ENCODE assay signal across 23 mouse cellular contexts in the genomic region with DNA sequence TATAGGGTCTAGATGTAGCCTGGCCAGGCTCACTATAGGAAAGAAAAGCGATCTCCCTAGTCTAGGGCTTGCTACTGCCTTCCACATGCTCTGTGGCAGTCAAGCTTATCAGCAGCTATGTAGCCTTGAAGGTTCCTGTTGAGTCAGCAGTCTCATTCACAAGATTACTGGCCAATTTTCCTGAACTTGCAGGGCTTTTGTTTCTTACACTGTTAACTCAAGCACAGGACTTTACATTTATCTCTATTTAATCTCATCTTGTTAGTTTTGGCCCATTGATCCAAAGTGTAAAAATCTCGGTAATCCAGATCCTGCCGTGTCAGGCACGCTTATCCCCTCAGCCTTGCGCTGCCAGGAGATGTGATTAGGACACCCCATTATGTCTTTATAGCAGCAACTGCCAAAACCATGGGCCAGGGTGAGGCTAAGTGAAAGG.
DNase-seq lines count a peak whose midpoint lies in the region; ATAC-seq and TF ChIP-seq lines count a peak whose summit lies in the region.
"Had no signal": no experiment of that assay in that cellular context is flagged by ENCODE, and none has a peak within 500 bp of the region (broad histone marks: within the 10 kb centered on the region; RNA-seq: fewer than 3 reads in every experiment).

No protein-coding gene starts in this region.

- no peaks in the 10 kb centered on the region for H3K9me3 ChIP-seq in embryonic facial prominence, embryonic 14.5 days (ENCODE audit: control insufficient read depth, low read length)
- no peaks in the 10 kb centered on the region for H3K9me3 ChIP-seq in embryonic facial prominence, embryonic 10.5 days
- no peaks in the 10 kb centered on the region for H3K9me3 ChIP-seq in lung, embryonic 14.5 days (ENCODE audit: low read depth, low read length)
- H3K9me3 ChIP-seq: forebrain, embryonic 12.5 days; hindbrain, embryonic 13.5 days had no signal

- no peaks in the 10 kb centered on the region for H3K4me1 ChIP-seq in embryonic facial prominence, embryonic 14.5 days (ENCODE audit: control insufficient read depth, insufficient read depth, low read length)
- H3K4me1 ChIP-seq in embryonic facial prominence, embryonic 10.5 days, result peaks cover 7% of the 10 kb centered on the region
- no peaks in the 10 kb centered on the region for H3K4me1 ChIP-seq in lung, embryonic 14.5 days (ENCODE audit: insufficient read depth)

- no peaks in the 10 kb centered on the region for H3K36me3 ChIP-seq in embryonic facial prominence, embryonic 14.5 days (ENCODE audit: control insufficient read depth, insufficient read depth, low read length)
- H3K36me3 ChIP-seq in embryonic facial prominence, embryonic 10.5 days (replicated peaks), result no peaks in the 10 kb centered on the region
- H3K36me3 ChIP-seq in lung, embryonic 14.5 days (ENCODE audit: insufficient read depth), result 0 out of 2 replicates have a peak, but pooled peaks cover 8% of the 10 kb centered on the region
- H3K36me3 ChIP-seq: forebrain, embryonic 12.5 days; hindbrain, embryonic 13.5 days had no signal

- TF ChIP-seq CTCF in lung, embryonic 14.5 days (IDR thresholded peaks at IDR 0.05; ENCODE audit: low read depth), result no peak

- no peaks in the 10 kb centered on the region for H3K27me3 ChIP-seq in embryonic facial prominence, embryonic 14.5 days (replicated peaks; ENCODE audit: control insufficient read depth, insufficient read depth, low read length)
- no peaks in the 10 kb centered on the region for H3K27me3 ChIP-seq in embryonic facial prominence, embryonic 10.5 days (replicated peaks; ENCODE audit: low read depth, poor library complexity, severe bottlenecking)
- H3K27me3 ChIP-seq in lung, embryonic 14.5 days (ENCODE audit: insufficient read depth, low read length), result no peaks in the 10 kb centered on the region
- H3K27me3 ChIP-seq: hindbrain, embryonic 13.5 days had no signal

- H3K9ac ChIP-seq in embryonic facial prominence, embryonic 14.5 days (ENCODE audit: low read depth, low read length), result no peak overlapping the region
- H3K9ac ChIP-seq in lung, embryonic 14.5 days, result no peak overlapping the region
- H3K9ac ChIP-seq: forebrain, embryonic 12.5 days; hindbrain, embryonic 13.5 days; liver, postnatal 0 days had no signal

- H3K4me3 ChIP-seq in embryonic facial prominence, embryonic 14.5 days (ENCODE audit: low read depth, low read length), result no peak overlapping the region
- H3K4me3 ChIP-seq in embryonic facial prominence, embryonic 10.5 days, result no peak overlapping the region
- H3K4me3 ChIP-seq in lung, embryonic 14.5 days (ENCODE audit: low read depth, low read length), result no peak overlapping the region
- H3K4me3 ChIP-seq: forebrain, embryonic 12.5 days; hindbrain, embryonic 13.5 days had no signal

- DNase-seq in embryonic facial prominence, embryonic 14.5 days (ENCODE audit: low spot score), result peak; percentile 44
- no peak for DNase-seq in embryonic facial prominence, embryonic 10.5 days (ENCODE audit: low spot score)
- DNase-seq in lung, embryonic 14.5 days, result peak; percentile 62
- no peak for DNase-seq in lung, postnatal 25 days (ENCODE audit: low spot score)
- DNase-seq in Muller cell, postnatal 12 days (ENCODE audit: inconsistent ontology term), result peak; percentile 58
- peak; percentile 8 for DNase-seq in gonadal fat pad, adult 2 months (ENCODE audit: low read depth)
- DNase-seq in kidney, postnatal 36 days, result no peak
- DNase-seq: cerebellum, adult 11 months; cerebellum, adult 9-11 months; gastrocnemius, postnatal 36 days; heart, postnatal 14 days; kidney, adult 18-20 months; layer of hippocampus, adult 9-11 months; liver, postnatal 0 days; right cerebral cortex, postnatal 14 days had no signal

- no peak for ATAC-seq in embryonic facial prominence, embryonic 14.5 days (ENCODE audit: low read depth)
- ATAC-seq in lung, embryonic 14.5 days (ENCODE audit: insufficient read depth), result peak; percentile 52; the same call in 1 of the 2 replicates
- ATAC-seq: activated CD4-positive, CD25-positive, alpha-beta regulatory T cell, adult 4 months; inflammation-experienced regulatory T-cells, adult 6 months; liver, postnatal 0 days; midbrain, embryonic 16.5 days had no signal

- 70% methylated on average over 5 of the region's 5 CpGs for WGBS in embryonic facial prominence, embryonic 14.5 days
- 84% methylated on average over 5 of the region's 5 CpGs for WGBS in embryonic facial prominence, embryonic 10.5 days
- 70% methylated on average over 5 of the region's 5 CpGs for WGBS in lung, embryonic 14.5 days

- no peak overlapping the region for H3K27ac ChIP-seq in embryonic facial prominence, embryonic 14.5 days (replicated peaks; ENCODE audit: low read depth, low read length)
- no peak overlapping the region for H3K27ac ChIP-seq in embryonic facial prominence, embryonic 10.5 days (replicated peaks)
- no peak overlapping the region for H3K27ac ChIP-seq in lung, embryonic 14.5 days (ENCODE audit: low read depth)
- H3K27ac ChIP-seq: forebrain, embryonic 12.5 days; hindbrain, embryonic 13.5 days; macrophage had no signal

- H3K4me2 ChIP-seq in embryonic facial prominence, embryonic 14.5 days (ENCODE audit: low read depth, low read length), result no peak overlapping the region
- H3K4me2 ChIP-seq in lung, embryonic 14.5 days, result no peak overlapping the region
- H3K4me2 ChIP-seq: forebrain, embryonic 12.5 days; heart, embryonic 11.5 days; hindbrain, embryonic 13.5 days; liver, embryonic 11.5 days had no signal

Comparison
In these comparisons a context has a peak if more than half of its experiments do, and no peak if none do; other contexts are left out.
1. DNase-seq: peak in embryonic facial prominence, embryonic 14.5 days (single experiment), lung, embryonic 14.5 days (single experiment), Muller cell, postnatal 12 days (single experiment) and gonadal fat pad, adult 2 months (single experiment); none in embryonic facial prominence, embryonic 10.5 days (single experiment), lung, postnatal 25 days (single experiment) and kidney, postnatal 36 days (0 of 2).